Mouse (Mus musculus) liver, embryonic 11.5 days (tissue): ENCODE data around the gene Grb10. TPM values are rescaled to one million over a fixed set of nuclear protein-coding genes. Genes with fewer than 3 reads are reported as not detected.
A peak's percentile ranks its signal among the peaks of the same experiment; 100 is the strongest.

Experiments used
- ATAC-seq: fragments of 200-750 bp; cut with Nextera tagmentation; replicated peaks from 2 replicates; pipeline ENCODE4 v1.8.0; 2017; ENCODE audit warnings: moderate number of reproducible peaks, mild to moderate bottlenecking, moderate TSS enrichment, moderate library complexity; ENCODE audit not compliant: low FRiP score
- DNase-seq: peaks from one replicate; pipeline ENCODE4 v3.0.0-alpha.2; 2017; ENCODE audit warnings: low spot score
- H3K27ac ChIP-seq: fragments of 300-500 bp; sonication (generic); 2 replicates; pipeline ENCODE4 v1.5.1; 2014; ENCODE audit warnings: mild to moderate bottlenecking, low read depth, low read length, control low read depth
- H3K27me3 ChIP-seq: fragments of 300-500 bp; sonication (generic); replicated peaks from 2 replicates; pipeline ENCODE4 v1.6.1; 2014; ENCODE audit warnings: low read length, mixed read lengths; ENCODE audit not compliant: control insufficient read depth, insufficient read depth
- H3K36me3 ChIP-seq: fragments of 300-500 bp; sonication (generic); 2 replicates; pipeline ENCODE4 v1.6.1; 2014; ENCODE audit warnings: mild to moderate bottlenecking, low read length, moderate library complexity, mixed read lengths; ENCODE audit not compliant: control insufficient read depth, insufficient read depth
- H3K4me1 ChIP-seq: fragments of 300-500 bp; sonication (generic); replicated peaks from 2 replicates; pipeline ENCODE4 v1.6.1; 2014; ENCODE audit warnings: low read length, mixed read lengths; ENCODE audit not compliant: control insufficient read depth, insufficient read depth
- H3K4me2 ChIP-seq: fragments of 300-500 bp; sonication (generic); 2 replicates; pipeline ENCODE4 v1.6.1; 2014; ENCODE audit warnings: mild to moderate bottlenecking, control low read depth, moderate library complexity
- H3K4me3 ChIP-seq: fragments of 300-500 bp; sonication (generic); 2 replicates; pipeline ENCODE4 v1.5.1; 2014; ENCODE audit warnings: low read depth, low read length, control low read depth
- H3K9ac ChIP-seq: fragments of 300-500 bp; sonication (generic); 2 replicates; pipeline ENCODE4 v1.6.1; 2014; ENCODE audit warnings: low read depth, low read length, control low read depth
- H3K9me3 ChIP-seq: fragments of 300-500 bp; sonication (generic); 2 replicates; pipeline ENCODE4 v1.6.1; 2016; ENCODE audit warnings: low read length, inconsistent platforms, mixed read lengths; ENCODE audit not compliant: control insufficient read depth
- WGBS: fragments of 180-500 bp; shearing (Covaris S2); extraction: QIAGEN DNeasy Blood & Tissue Kit; methylation state at CpG from one replicate; pipeline ENCODE4 v1.1.7; 2014; 5-methylcytosine and 5-hydroxymethylcytosine counted together
- polyA plus RNA-seq: library from polyadenylated mRNA; unstranded; fragments of >200 nt; fragmentation: Nextera tagmentation; extraction: Ambion mirVana; gene quantifications from 2 replicates; pipeline ENCODE4 v1.2.1, GENCODE M21; 2014

Grb10 gene
- polyA plus RNA-seq, 1 experiment from 2014 or later: 195 TPM

GRCm38 (mm10) chr11:12037075-12037686, 1.3 kb downstream of the Grb10 start:
- peak; percentile 80 for ATAC-seq
- Histone ChIP-seq H3K4me2 (peak overlapping the region; percentile 71), H3K27me3 (peaks cover 79% of the 10 kb centered on the region), H3K4me3 (peak overlapping the region; percentile 79), H3K36me3 (0 out of 2 replicates have a peak, but pooled peaks cover 3% of the 10 kb centered on the region), H3K4me1 (peaks cover 9% of the 10 kb centered on the region), H3K27ac (peak overlapping the region; percentile 96), H3K9ac (peak overlapping the region; percentile 81), H3K9me3 (no peaks in the 10 kb centered on the region)
- peak; percentile 69 for DNase-seq
- WGBS: 1% methylated on average over 76 of the region's 93 CpGs

GRCm38 (mm10) chr11:12035916-12036910, 2.3 kb downstream of the Grb10 start:
- Histone ChIP-seq H3K4me1 (peaks cover 13% of the 10 kb centered on the region), H3K27ac (peak overlapping the region; percentile 96), H3K9me3 (no peaks in the 10 kb centered on the region), H3K36me3 (0 out of 2 replicates have a peak, but pooled peaks cover 3% of the 10 kb centered on the region), H3K27me3 (peaks cover 87% of the 10 kb centered on the region), H3K4me2 (peak overlapping the region; percentile 71), H3K4me3 (peak overlapping the region; percentile 79), H3K9ac (peak overlapping the region; percentile 81)
- 4% methylated on average over 61 of the region's 65 CpGs for WGBS
- ATAC-seq (peak; percentile 50), DNase-seq (peak; percentile 61)

- Histone ChIP-seq H3K9me3 (no peaks in the 10 kb centered on the region), H3K4me3 (peak overlapping the region; percentile 79), H3K27ac (peak overlapping the region; percentile 96), H3K9ac (peak overlapping the region; percentile 81), H3K4me1 (peaks cover 13% of the 10 kb centered on the region), H3K36me3 (0 out of 2 replicates have a peak, but pooled peaks cover 3% of the 10 kb centered on the region), H3K27me3 (peaks cover 87% of the 10 kb centered on the region), H3K4me2 (peak overlapping the region; percentile 71)
- no peak for DNase-seq
- WGBS: 13% methylated on average over 12 of the region's 12 CpGs
- no peak for ATAC-seq
These were observed 3.2 kb downstream of the Grb10 start for GRCm38 (mm10) chr11:12035324-12035723.

GRCm38 (mm10) chr11:12034781-12035180, 3.7 kb downstream of the Grb10 start:
- no peak for ATAC-seq
- WGBS: 61% methylated on average over 4 of the region's 4 CpGs
- H3K9me3 ChIP-seq: no peaks in the 10 kb centered on the region
- H3K36me3 ChIP-seq: 0 out of 2 replicates have a peak, but pooled peaks cover 3% of the 10 kb centered on the region
- H3K9ac ChIP-seq: peak overlapping the region; percentile 81
- H3K27me3 ChIP-seq: peaks cover 83% of the 10 kb centered on the region
- peak overlapping the region; percentile 79 for H3K4me3 ChIP-seq
- no peak overlapping the region for H3K27ac ChIP-seq
- DNase-seq: no peak
- H3K4me2 ChIP-seq: peak overlapping the region; percentile 71
- H3K4me1 ChIP-seq: peaks cover 13% of the 10 kb centered on the region

- Histone ChIP-seq H3K9ac (peak overlapping the region; percentile 81), H3K36me3 (0 out of 2 replicates have a peak, but pooled peaks cover 3% of the 10 kb centered on the region), H3K9me3 (no peaks in the 10 kb centered on the region), H3K27ac (no peak overlapping the region), H3K4me3 (peak overlapping the region; percentile 79), H3K27me3 (peaks cover 81% of the 10 kb centered on the region), H3K4me2 (peak overlapping the region; percentile 71), H3K4me1 (peaks cover 13% of the 10 kb centered on the region)
- ATAC-seq (no peak), DNase-seq (no peak)
- WGBS: 51% methylated on average over 5 of the region's 5 CpGs
These were observed 4.1 kb downstream of the Grb10 start for GRCm38 (mm10) chr11:12034371-12034770.

- H3K27me3 ChIP-seq: peaks cover 80% of the 10 kb centered on the region
- H3K4me2 ChIP-seq: peak overlapping the region; percentile 57
- peaks cover 15% of the 10 kb centered on the region; the same call in 1 of the 2 replicates for H3K36me3 ChIP-seq
- WGBS: 29% methylated on average over 5 of the region's 5 CpGs
- H3K4me3 ChIP-seq: peak overlapping the region; percentile 32
- H3K9ac ChIP-seq: peak overlapping the region; percentile 46
- H3K4me1 ChIP-seq: peaks cover 13% of the 10 kb centered on the region
- no peak overlapping the region for H3K27ac ChIP-seq
- H3K9me3 ChIP-seq: no peaks in the 10 kb centered on the region
- ATAC-seq (no peak), DNase-seq (no peak)
These were observed 5.7 kb downstream of the Grb10 start for GRCm38 (mm10) chr11:12032831-12033230.

GRCm38 (mm10) chr11:12026638-12027037, 11.8 kb downstream of the Grb10 start:
- Histone ChIP-seq H3K4me3 (no peak overlapping the region), H3K9me3 (peaks cover 12% of the 10 kb centered on the region), H3K4me2 (no peak overlapping the region), H3K27me3 (peaks cover 77% of the 10 kb centered on the region), H3K4me1 (peaks cover 5% of the 10 kb centered on the region), H3K9ac (no peak overlapping the region), H3K36me3 (peaks cover 35% of the 10 kb centered on the region), H3K27ac (no peak overlapping the region)
- 58% methylated on average over 17 of the region's 17 CpGs for WGBS
- DNase-seq (no peak), ATAC-seq (no peak)

- H3K9me3 ChIP-seq: peaks cover 12% of the 10 kb centered on the region
- no peak overlapping the region for H3K9ac ChIP-seq
- DNase-seq (peak; percentile 69), ATAC-seq (peak; percentile 77)
- H3K27me3 ChIP-seq: peaks cover 76% of the 10 kb centered on the region
- H3K36me3 ChIP-seq: peaks cover 37% of the 10 kb centered on the region
- peak overlapping the region; percentile 21; the same call in 1 of the 2 replicates for H3K4me3 ChIP-seq
- peaks cover 2% of the 10 kb centered on the region; the same call in 1 of the 2 replicates for H3K4me1 ChIP-seq
- WGBS: 55% methylated on average over 108 of the region's 108 CpGs
- H3K27ac ChIP-seq: no peak overlapping the region
- H3K4me2 ChIP-seq: peak overlapping the region; percentile 47
These were observed 12.5 kb downstream of the Grb10 start for GRCm38 (mm10) chr11:12025756-12026593.
